Mouse (Mus musculus) spleen, postnatal 4 days (tissue): ENCODE measurements around the gene Proser3.
"Not testable (repeated sequence)": the region's sequence is repeated elsewhere in the genome, so short reads cannot be mapped to it uniquely, and the experiment has no call there.

Experiments used
- DNase-seq, 2 experiments: peaks; one replicate each; pipeline ENCODE4 v3.0.0; 2022; ENCODE audit warnings: low spot score in 2 of 2

Gene Proser3

GRCm38 (mm10) chr7:30544327-30544726, 7.8 kb downstream of the Proser3 start:
- no peak for DNase-seq

DNA sequence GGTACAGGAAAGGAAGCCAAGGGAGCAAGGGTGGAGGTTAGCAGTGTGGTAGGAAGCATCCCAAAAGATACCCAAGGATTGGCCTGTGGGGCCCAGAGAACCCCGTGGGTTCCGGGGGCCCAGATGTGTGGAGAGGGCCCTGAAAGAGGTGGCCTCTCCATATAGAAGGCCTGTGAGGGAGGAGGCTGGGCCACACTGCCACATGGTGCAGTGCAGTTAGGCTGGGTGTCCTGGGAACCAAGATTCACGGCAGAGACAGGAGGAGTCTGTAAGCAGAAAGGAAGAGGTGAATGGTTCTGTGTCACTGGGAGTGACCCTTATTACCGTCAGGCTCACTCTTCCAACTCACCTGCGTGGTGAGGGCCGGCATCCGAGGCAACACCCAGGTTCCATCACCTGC, 11.5 kb downstream of the Proser3 start:
- DNase-seq: no peak

- DNase-seq: peak; percentile 96 to 97
These were observed 17.2 kb downstream of the Proser3 start, which contains the start of gene Arhgap33 for GRCm38 (mm10) chr7:30534633-30535577. TSS of gene Arhgap33 (minus strand) at chr7:30535060.

GRCm38 (mm10) chr7:30533941-30534632, 18.0 kb downstream of the Proser3 start:
- DNase-seq: peak in 1 of 2 experiments; percentile 71

DNA sequence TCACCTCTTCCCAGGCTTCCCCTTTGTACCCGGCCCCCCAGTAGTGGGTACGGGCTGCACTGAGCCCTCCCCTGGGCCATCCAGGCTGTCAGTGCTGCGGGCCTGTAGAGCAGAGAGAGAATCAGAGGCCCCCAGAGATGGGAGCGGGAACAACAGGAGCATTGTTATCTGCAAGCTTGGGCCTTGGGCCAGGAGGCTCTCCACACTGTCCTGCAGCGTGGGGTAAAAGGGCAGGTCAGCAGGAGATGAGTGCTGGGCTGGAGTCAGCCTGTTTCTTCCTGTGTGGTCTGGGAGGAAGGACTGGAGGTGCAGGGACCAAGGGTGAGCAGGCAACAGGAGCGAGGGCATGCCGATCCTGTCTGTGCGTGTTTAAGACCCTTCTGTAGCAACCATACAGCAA, 19.2 kb downstream of the Proser3 start:
- peak in 1 of 2 experiments; percentile 60 for DNase-seq

DNA sequence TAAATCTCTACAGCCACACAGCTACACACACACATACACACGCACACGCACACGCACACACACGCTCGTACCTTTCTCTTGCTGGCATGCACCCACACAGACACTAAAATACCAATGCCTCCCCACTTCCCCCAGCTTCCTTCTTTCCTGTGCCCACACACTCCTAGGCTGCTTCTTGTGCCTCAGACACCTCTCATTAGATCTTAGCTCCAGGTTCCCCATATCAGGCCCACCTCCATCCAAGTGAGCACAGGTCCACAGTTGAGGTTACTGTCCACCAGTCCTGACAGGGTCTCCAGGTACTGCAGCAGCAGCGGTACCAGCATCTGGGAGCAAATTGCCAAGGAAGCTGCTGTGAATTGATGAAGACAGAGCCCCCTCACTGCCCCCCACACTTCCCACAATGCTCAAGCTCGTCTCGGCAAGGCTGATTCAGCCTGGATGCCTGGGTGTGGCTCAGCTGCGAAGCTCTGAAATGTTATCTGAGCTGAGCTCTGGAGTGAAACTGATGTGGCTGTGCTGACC, 20.7 kb downstream of the Proser3 start:
- DNase-seq: peak in 1 of 2 experiments; percentile 56

- peak in 1 of 2 experiments; percentile 58 for DNase-seq
These were observed 25.1 kb downstream of the Proser3 start for GRCm38 (mm10) chr7:30526981-30527380.

DNA sequence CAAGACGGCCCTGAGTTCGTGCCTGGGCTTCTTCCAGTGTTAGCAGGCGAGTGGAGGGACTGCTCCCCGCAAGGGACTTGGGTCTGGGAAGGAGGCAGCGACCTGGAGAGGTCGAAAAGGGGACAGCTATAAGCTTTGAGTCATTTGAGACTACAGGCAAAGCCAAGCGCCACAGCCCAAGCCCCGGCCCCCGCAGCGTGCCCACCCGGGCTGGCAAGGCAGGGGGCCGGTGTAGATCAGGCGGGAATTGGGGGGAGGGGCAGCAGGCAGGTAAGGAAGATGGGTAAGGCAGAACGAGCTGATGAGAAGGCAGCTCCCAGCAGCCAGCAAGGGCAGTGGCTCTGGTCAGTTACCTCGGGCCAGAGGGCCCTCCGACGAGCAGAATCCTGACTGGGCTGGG, 25.7 kb downstream of the Proser3 start:
- DNase-seq: peak in 1 of 2 experiments; percentile 59

DNA sequence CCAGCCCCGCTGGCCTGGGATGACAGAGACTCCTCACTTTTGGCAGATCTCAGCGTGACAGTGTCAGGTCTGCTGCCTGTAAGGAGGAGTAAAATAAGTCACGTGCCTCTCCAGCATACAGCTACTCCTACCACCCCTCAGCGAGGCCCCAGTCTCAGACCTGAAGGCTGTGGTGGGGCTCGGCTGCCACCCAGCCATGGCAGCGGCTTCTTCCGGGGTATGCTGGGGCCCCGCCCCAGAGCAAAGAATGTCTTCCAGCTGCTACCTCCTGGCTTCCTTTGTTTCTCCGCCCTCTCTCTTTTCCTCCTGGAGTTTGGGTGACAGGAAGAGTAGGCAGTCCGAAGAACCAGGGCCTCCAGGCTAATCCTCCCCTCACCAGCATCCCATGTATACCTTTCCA, 26.1 kb downstream of the Proser3 start:
- DNase-seq: peak in 1 of 2 experiments; percentile 61

GRCm38 (mm10) chr7:30524487-30524886, 27.6 kb downstream of the Proser3 start:
- DNase-seq: no peak

GRCm38 (mm10) chr7:30522871-30523270, 29.2 kb downstream of the Proser3 start:
- DNase-seq: no peak

GRCm38 (mm10) chr7:30520856-30521255, 31.2 kb downstream of the Proser3 start:
- no peak for DNase-seq

DNA sequence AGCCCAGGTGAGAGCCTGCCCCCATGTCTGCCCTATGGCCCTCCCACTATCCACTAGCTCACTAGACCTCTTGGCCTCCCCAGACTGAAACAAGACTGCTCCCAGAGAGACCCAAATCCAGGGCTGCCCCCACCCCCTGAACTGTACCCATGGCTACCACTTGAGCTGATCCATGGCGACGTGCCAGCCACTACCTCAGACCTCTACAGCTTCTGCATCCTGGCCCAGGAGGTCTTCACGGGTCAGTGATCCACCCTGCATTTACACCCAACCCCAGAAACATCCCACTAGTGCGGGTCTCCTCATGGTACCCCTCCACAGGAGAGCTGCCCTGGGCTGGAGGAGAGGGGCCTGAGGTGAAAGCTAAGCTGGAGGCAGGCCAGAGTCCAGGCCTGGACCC, 31.7 kb downstream of the Proser3 start:
- no peak for DNase-seq

- DNase-seq: no peak
These were observed 33.8 kb downstream of the Proser3 start for GRCm38 (mm10) chr7:30518325-30518724.

- DNase-seq: no peak
These were observed 36.9 kb downstream of the Proser3 start for GRCm38 (mm10) chr7:30515003-30515760.

DNA sequence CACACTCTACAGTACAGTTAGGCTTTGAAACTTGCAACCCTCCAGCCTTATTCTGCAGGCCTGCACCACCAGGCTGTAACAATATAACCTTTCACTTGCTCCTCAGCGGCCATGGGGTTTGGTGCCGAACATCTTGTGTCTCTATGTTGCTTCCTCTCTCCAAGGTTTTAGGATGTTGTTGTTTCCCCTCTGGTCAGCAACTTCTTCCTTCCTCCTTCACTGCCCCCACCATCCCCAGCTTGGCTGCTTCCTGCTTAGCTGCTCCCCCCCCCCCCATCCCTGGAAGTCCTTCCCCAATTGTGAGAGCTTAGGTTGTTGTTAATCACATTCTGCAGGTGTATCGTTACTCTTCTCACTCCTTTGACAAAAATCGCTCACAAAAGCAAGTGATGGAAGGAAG, 44.0 kb downstream of the Proser3 start:
- DNase-seq: no peak

DNA sequence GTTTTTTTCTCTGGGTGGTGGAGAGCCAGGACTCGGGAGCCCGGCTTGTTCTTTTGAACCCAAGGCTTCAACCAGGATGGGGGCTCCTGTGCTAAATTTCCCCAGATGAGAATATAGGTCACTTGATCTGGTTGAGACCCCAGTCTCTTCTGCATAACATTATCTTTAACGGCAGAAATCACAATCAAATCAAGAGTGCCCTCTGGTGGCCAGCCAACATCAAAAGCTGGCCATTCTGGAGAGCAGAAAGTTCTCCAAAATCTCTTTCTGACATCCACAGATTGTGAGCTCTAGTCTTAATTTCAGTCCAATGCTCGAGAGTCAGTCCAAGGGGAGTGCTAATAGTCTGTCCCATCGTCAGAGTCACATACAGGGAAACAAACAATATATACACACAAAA, 50.9 kb downstream of the Proser3 start:
- DNase-seq: not testable (repeated sequence)

- DNase-seq: not testable (repeated sequence)
These were observed 56.5 kb downstream of the Proser3 start for GRCm38 (mm10) chr7:30495506-30496042.

DNA sequence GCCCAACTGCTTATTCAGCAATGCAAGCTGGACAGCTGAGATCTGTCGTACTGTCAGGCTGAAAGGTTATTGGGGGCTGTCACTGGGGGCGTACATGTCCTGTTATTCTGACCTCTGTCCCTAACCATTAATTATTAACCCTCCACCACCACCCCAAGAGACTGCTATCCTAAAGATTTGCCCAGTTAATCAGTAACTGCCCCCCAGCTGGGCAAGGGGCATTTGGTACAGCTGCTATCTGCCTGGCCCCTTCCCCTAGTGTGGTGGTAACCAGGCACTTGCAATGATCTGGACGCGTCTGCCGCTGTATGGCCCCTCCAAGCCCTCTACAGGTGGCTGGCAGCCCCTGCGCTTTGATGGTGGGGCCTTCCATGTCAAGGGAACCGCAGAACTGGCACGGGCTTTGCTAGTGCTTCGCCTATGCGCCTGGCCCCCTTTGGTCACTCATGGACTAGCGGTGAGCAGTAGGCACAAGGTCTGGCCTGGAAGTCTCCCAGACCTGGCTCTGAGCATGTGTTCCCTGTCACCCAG, 58.6 kb downstream of the Proser3 start, which contains the start of gene Prodh2:
Gene Prodh2, plus strand, starts transcription at position 222 of the 531 bp plus-strand sequence.
- no peak for DNase-seq

DNA sequence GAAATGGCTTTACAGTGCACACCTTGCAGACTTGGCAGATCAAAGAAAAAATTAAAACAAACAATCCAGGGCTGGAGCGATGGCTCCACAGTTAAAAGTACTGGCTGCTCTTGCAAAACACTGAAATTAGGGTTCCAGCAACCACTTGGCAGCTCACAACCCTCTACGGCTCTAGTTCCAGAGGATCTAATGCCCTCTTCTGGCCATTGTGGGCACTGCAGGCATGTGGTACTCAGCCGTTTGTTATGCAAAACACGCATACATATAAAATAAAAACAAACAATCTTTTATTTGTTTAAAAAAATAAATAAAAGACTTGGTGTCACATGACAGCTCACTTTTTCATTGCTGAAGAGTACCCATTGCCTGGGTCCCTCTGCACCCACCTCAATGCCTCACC, 59.3 kb downstream of the Proser3 start:
- peak; percentile 69 to 91 for DNase-seq

- DNase-seq: no peak
These were observed 61.2 kb downstream of the Proser3 start for GRCm38 (mm10) chr7:30490957-30491307.
